Mouse (Mus musculus) midbrain, embryonic 12.5 days (tissue): ENCODE data around the gene Rasef. TPM values are rescaled to one million over a fixed set of nuclear protein-coding genes. Genes with fewer than 3 reads are reported as not detected.
A peak's percentile ranks its signal among the peaks of the same experiment; 100 is the strongest.

Experiments used
- ATAC-seq: fragments of 200-750 bp; cut with Nextera tagmentation; 2 replicates; pipeline ENCODE4 v1.8.0; 2017; ENCODE audit warnings: low read depth, moderate TSS enrichment, moderate library complexity; ENCODE audit not compliant: low FRiP score
- H3K27ac ChIP-seq: fragments of 300-500 bp; sonication (generic); replicated peaks from 2 replicates; pipeline ENCODE4 v1.5.1; 2016; ENCODE audit warnings: mild to moderate bottlenecking
- H3K27me3 ChIP-seq: fragments of 300-500 bp; sonication (generic); 2 replicates; pipeline ENCODE4 v1.6.1; 2016; ENCODE audit warnings: mild to moderate bottlenecking
- H3K36me3 ChIP-seq: fragments of 300-500 bp; sonication (generic); 2 replicates; pipeline ENCODE4 v1.6.1; 2016
- H3K4me1 ChIP-seq: fragments of 300-500 bp; sonication (generic); 2 replicates; pipeline ENCODE4 v1.6.1; 2016
- H3K4me2 ChIP-seq: fragments of 300-500 bp; sonication (generic); replicated peaks from 2 replicates; pipeline ENCODE4 v1.6.1; 2016; ENCODE audit warnings: mild to moderate bottlenecking, moderate library complexity
- H3K4me3 ChIP-seq: fragments of 300-500 bp; sonication (generic); 2 replicates; pipeline ENCODE4 v1.5.1; 2016; ENCODE audit warnings: mild to moderate bottlenecking
- H3K9ac ChIP-seq: fragments of 300-500 bp; sonication (generic); replicated peaks from 2 replicates; pipeline ENCODE4 v1.6.1; 2016; ENCODE audit warnings: mild to moderate bottlenecking, moderate library complexity
- H3K9me3 ChIP-seq: fragments of 300-500 bp; sonication (generic); 2 replicates; pipeline ENCODE4 v1.6.1; 2016; ENCODE audit warnings: mild to moderate bottlenecking
- WGBS: fragments of 180-500 bp; shearing (Covaris S2); methylation state at CpG from one replicate; pipeline ENCODE4 v1.1.7; 2016; 5-methylcytosine and 5-hydroxymethylcytosine counted together
- polyA plus RNA-seq: library from polyadenylated mRNA; unstranded; fragments of >200 nt; fragmentation: Nextera tagmentation; extraction: Ambion mirVana; gene quantifications from 2 replicates; pipeline ENCODE4 v1.2.1, GENCODE M21; 2016

The Rasef gene
- polyA plus RNA-seq = 0.14 and 0.27 TPM in 2 replicates

- WGBS = 6% methylated on average over 84 of the region's 87 CpGs
Measured at GRCm38 (mm10) chr4:73790260-73791185, at the start of gene Rasef. Gene Rasef (minus strand): TSS chr4:73790994.

GRCm38 (mm10) chr4:73826587-73826986, 35.8 kb upstream of the Rasef start:
- no peak for ATAC-seq
- Histone ChIP-seq H3K9ac (no peak overlapping the region), H3K36me3 (no peaks in the 10 kb centered on the region), H3K9me3 (no peaks in the 10 kb centered on the region), H3K4me1 (no peaks in the 10 kb centered on the region), H3K27me3 (no peaks in the 10 kb centered on the region), H3K4me2 (no peak overlapping the region), H3K4me3 (no peak overlapping the region), H3K27ac (no peak overlapping the region)
- 87% methylated on average over 3 of the region's 3 CpGs for WGBS

More at GRCm38 (mm10) chr4:73790260-73791185, at the start of gene Rasef:
- Histone ChIP-seq H3K27me3 (peaks cover 23% of the 10 kb centered on the region), H3K27ac (no peak within 1 kb of the TSS), H3K4me2 (peak within 1 kb of the TSS; percentile 96), H3K9me3 (no peaks in the 10 kb centered on the region), H3K4me1 (peaks cover 10% of the 10 kb centered on the region; the same call in 1 of the 2 replicates), H3K4me3 (peak within 1 kb of the TSS; percentile 54), H3K9ac (peak within 1 kb of the TSS; percentile 53), H3K36me3 (no peaks in the 10 kb centered on the region)
- peak; percentile 89 for ATAC-seq

- Histone ChIP-seq H3K4me2 (peak overlapping the region; percentile 96), H3K4me1 (peaks cover 10% of the 10 kb centered on the region; the same call in 1 of the 2 replicates), H3K9me3 (no peaks in the 10 kb centered on the region), H3K9ac (0 out of 2 replicates have a peak overlapping the region, but pooled peaks have one; percentile 53), H3K36me3 (no peaks in the 10 kb centered on the region), H3K27me3 (peaks cover 23% of the 10 kb centered on the region), H3K4me3 (peak overlapping the region; percentile 54), H3K27ac (no peak overlapping the region)
- 38% methylated on average over 3 of the region's 3 CpGs for WGBS
- ATAC-seq = no peak; the same call in 1 of the 2 replicates
Measured at GRCm38 (mm10) chr4:73791186-73791540, 369 bp upstream of the Rasef start.

GRCm38 (mm10) chr4:73789534-73789933, 1.3 kb downstream of the Rasef start:
- Histone ChIP-seq H3K4me1 (peaks cover 10% of the 10 kb centered on the region; the same call in 1 of the 2 replicates), H3K27ac (no peak overlapping the region), H3K4me3 (no peak overlapping the region), H3K36me3 (no peaks in the 10 kb centered on the region), H3K4me2 (no peak overlapping the region), H3K9me3 (no peaks in the 10 kb centered on the region), H3K9ac (no peak overlapping the region), H3K27me3 (peaks cover 23% of the 10 kb centered on the region)
- no peak for ATAC-seq
- 57% methylated on average over 6 of the region's 6 CpGs for WGBS

- H3K27me3 ChIP-seq = peaks cover 23% of the 10 kb centered on the region
- H3K4me3 ChIP-seq = no peak overlapping the region
- no peak overlapping the region for H3K4me2 ChIP-seq
- no peaks in the 10 kb centered on the region for H3K36me3 ChIP-seq
- H3K9ac ChIP-seq = no peak overlapping the region
- H3K4me1 ChIP-seq = peaks cover 10% of the 10 kb centered on the region; the same call in 1 of the 2 replicates
- no peak for ATAC-seq
- H3K27ac ChIP-seq = no peak overlapping the region
- 87% methylated on average over 7 of the region's 7 CpGs for WGBS
- H3K9me3 ChIP-seq = no peaks in the 10 kb centered on the region
Measured at GRCm38 (mm10) chr4:73788076-73788730, 2.6 kb downstream of the Rasef start.

GRCm38 (mm10) chr4:73784147-73784546, 6.6 kb downstream of the Rasef start:
- no peak overlapping the region for H3K27ac ChIP-seq
- H3K4me3 ChIP-seq = no peak overlapping the region
- ATAC-seq = no peak
- H3K4me2 ChIP-seq = no peak overlapping the region
- no peak overlapping the region for H3K9ac ChIP-seq
- no peaks in the 10 kb centered on the region for H3K9me3 ChIP-seq
- H3K36me3 ChIP-seq = no peaks in the 10 kb centered on the region
- no peaks in the 10 kb centered on the region for H3K4me1 ChIP-seq
- peaks cover 3% of the 10 kb centered on the region for H3K27me3 ChIP-seq
- WGBS = 93% methylated on average over 1 of the region's 1 CpGs

GRCm38 (mm10) chr4:73781061-73781460, 9.7 kb downstream of the Rasef start:
- no peak for ATAC-seq
- no peak overlapping the region for H3K9ac ChIP-seq
- H3K9me3 ChIP-seq = no peaks in the 10 kb centered on the region
- no peak overlapping the region for H3K4me3 ChIP-seq
- no peaks in the 10 kb centered on the region for H3K4me1 ChIP-seq
- no peak overlapping the region for H3K27ac ChIP-seq
- 91% methylated on average over 3 of the region's 3 CpGs for WGBS
- H3K4me2 ChIP-seq = no peak overlapping the region
- no peaks in the 10 kb centered on the region for H3K36me3 ChIP-seq
- no peaks in the 10 kb centered on the region for H3K27me3 ChIP-seq

GRCm38 (mm10) chr4:73775266-73775665, 15.5 kb downstream of the Rasef start:
- ATAC-seq = no peak
- Histone ChIP-seq H3K4me3 (no peak overlapping the region), H3K36me3 (no peaks in the 10 kb centered on the region), H3K27ac (no peak overlapping the region), H3K9ac (no peak overlapping the region), H3K9me3 (no peaks in the 10 kb centered on the region), H3K4me1 (0 out of 2 replicates have a peak, but pooled peaks cover 5% of the 10 kb centered on the region), H3K4me2 (no peak overlapping the region), H3K27me3 (no peaks in the 10 kb centered on the region)
- 88% methylated on average over 2 of the region's 2 CpGs for WGBS

DNA sequence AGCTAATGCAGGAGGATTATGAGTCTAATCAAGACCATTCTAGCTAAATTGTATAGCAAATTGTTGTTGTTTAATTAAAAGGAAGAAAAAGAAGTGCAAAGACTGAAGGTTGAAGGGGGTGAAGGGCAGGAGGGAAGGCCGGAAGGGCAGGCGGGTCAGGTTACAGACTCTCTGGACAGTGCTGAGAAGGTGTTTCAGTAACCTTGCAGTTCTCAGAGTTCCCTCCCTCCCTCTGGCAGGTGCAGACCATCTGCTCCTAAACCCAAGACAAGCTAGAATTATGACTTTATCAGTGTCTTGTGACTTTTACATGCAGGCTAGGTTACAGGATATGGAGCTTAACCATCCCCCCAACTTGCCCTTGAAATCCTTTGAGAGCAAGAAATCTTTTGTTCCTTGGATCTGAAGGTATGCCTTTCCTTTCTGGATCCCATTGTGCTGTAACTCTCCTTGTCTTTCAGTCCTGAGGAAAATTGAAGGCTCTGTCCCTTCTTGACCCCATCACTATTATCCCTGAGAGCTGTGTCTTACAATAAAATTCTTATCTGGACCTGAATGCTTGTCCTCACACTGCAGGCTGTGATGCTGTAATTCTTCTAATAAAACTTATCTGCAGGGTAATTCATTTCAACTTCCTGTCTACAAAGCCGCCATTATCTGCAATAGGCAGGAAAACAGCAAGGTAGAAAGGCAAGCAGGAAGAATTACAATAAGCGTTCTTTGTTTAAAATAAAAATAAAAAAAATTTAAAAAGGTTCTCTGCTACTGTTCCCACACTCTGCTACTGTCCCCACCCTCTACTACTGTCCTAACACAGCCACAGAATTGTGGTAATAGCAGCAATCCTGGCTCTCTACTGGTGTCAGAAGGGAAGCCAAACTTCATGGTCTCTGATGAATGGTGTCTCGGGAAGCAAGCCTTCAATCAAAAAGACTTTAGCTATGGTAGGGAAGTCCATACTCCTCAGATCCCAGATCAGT, 16.7 kb downstream of the Rasef start:
- 0 out of 2 replicates have a peak, but pooled peaks cover 6% of the 10 kb centered on the region for H3K4me1 ChIP-seq
- no peak overlapping the region for H3K9ac ChIP-seq
- H3K4me2 ChIP-seq = no peak overlapping the region
- 69% methylated on average over 5 of the region's 5 CpGs for WGBS
- H3K4me3 ChIP-seq = no peak overlapping the region
- no peak for ATAC-seq
- no peaks in the 10 kb centered on the region for H3K27me3 ChIP-seq
- H3K27ac ChIP-seq = no peak overlapping the region
- H3K36me3 ChIP-seq = no peaks in the 10 kb centered on the region
- H3K9me3 ChIP-seq = no peaks in the 10 kb centered on the region

DNA sequence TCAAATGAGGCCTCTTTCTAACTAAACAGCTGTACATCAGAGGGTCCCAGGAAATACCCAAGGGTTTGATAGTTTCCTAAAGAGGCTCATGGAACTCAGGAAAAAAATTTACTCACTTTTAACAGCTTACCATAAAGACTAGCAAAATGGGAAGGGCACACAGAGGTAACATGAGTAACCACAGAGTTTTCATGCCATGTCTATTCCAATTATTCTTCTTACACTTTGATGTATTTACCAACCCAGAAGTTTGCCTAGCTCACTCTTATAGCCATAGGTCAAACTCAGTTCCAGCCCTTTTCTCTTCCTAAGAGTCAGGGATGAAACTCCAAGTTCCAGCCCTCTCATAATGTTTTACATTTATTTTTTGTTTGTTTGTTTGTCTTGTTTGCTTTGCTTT, 18.8 kb downstream of the Rasef start:
- Histone ChIP-seq H3K4me2 (no peak overlapping the region), H3K4me1 (0 out of 2 replicates have a peak, but pooled peaks cover 6% of the 10 kb centered on the region), H3K27me3 (no peaks in the 10 kb centered on the region), H3K9ac (no peak overlapping the region), H3K4me3 (no peak overlapping the region), H3K36me3 (no peaks in the 10 kb centered on the region), H3K27ac (no peak overlapping the region), H3K9me3 (no peaks in the 10 kb centered on the region)
- no peak for ATAC-seq

DNA sequence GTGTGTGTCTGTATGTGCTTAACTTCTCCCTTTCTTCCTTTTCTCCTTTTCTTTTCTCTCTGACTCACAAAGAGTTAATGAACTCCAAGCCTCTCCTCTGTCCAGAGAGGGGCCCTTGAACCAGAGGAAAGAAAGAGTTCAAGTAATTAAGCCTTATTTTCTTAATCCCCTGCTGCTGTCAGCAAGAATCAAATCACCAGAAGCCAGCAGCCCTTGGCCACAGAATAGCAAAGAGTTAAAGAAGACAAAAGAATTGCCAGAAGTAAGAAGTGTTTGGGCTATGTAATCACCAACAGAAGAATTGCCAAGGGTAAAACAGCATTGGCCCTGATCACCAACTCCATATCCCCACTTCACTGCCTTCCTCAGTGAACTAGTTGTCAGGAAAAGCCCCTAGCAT, 20.2 kb downstream of the Rasef start:
- H3K27ac ChIP-seq = no peak overlapping the region
- H3K36me3 ChIP-seq = no peaks in the 10 kb centered on the region
- no peaks in the 10 kb centered on the region for H3K27me3 ChIP-seq
- H3K4me3 ChIP-seq = no peak overlapping the region
- H3K9me3 ChIP-seq = no peaks in the 10 kb centered on the region
- 0 out of 2 replicates have a peak, but pooled peaks cover 6% of the 10 kb centered on the region for H3K4me1 ChIP-seq
- no peak overlapping the region for H3K9ac ChIP-seq
- ATAC-seq = no peak
- H3K4me2 ChIP-seq = no peak overlapping the region
